Mouse (Mus musculus) v-Abl transformed pro-B cells (cell line): ENCODE measurements around the gene Barhl1.

Source experiments
- in situ Hi-C, 2 experiments: fragments of 400-800 bp; cut with MboI; formaldehyde crosslinking; loops; one replicate each; pipeline ENCODE4 v1.15.1; 2025; ENCODE audit not compliant: unreplicated experiment in 2 of 2

Gene Barhl1

GRCm38 (mm10) chr2:28912039-28912700 lies 4.3 kb downstream of the Barhl1 start:
- in situ Hi-C loops = loop anchor here (25.0 kb wide), 2 partner anchors 250 to 675 kb away; no protein-coding TSS in a partner anchor

- in situ Hi-C loops = loop anchor here (25.0 kb wide), 2 partner anchors 251 to 676 kb away; no protein-coding TSS in a partner anchor
These were observed 5.0 kb downstream of the Barhl1 start for GRCm38 (mm10) chr2:28911331-28912038.

GRCm38 (mm10) chr2:28910877-28911276 lies 5.6 kb downstream of the Barhl1 start:
- in situ Hi-C loops = loop anchor here (25.0 kb wide), 2 partner anchors 251 to 676 kb away; no protein-coding TSS in a partner anchor

GRCm38 (mm10) chr2:28909818-28910710 lies 6.4 kb downstream of the Barhl1 start:
- in situ Hi-C loops = loop anchor here (25.0 kb wide), 2 partner anchors 252 to 677 kb away; no protein-coding TSS in a partner anchor

- in situ Hi-C loops = loop anchor here (25.0 kb wide), 2 partner anchors 253 to 678 kb away; no protein-coding TSS in a partner anchor
These were observed 7.2 kb downstream of the Barhl1 start for GRCm38 (mm10) chr2:28909186-28909817.

GRCm38 (mm10) chr2:28908389-28909153 lies 7.9 kb downstream of the Barhl1 start:
- in situ Hi-C loops = loop anchor here (25.0 kb wide), 2 partner anchors 254 to 679 kb away; no protein-coding TSS in a partner anchor

GRCm38 (mm10) chr2:28907691-28908388 lies 8.6 kb downstream of the Barhl1 start:
- in situ Hi-C loops = loop anchor here (25.0 kb wide), 2 partner anchors 254 to 679 kb away; no protein-coding TSS in a partner anchor

GRCm38 (mm10) chr2:28905561-28905960 lies 10.9 kb downstream of the Barhl1 start:
- in situ Hi-C loops = loop anchor here (25.0 kb wide), 2 partner anchors 257 to 682 kb away; no protein-coding TSS in a partner anchor

- in situ Hi-C loops = loop anchor here (25.0 kb wide), 2 partner anchors 258 to 683 kb away; no protein-coding TSS in a partner anchor
These were observed 11.7 kb downstream of the Barhl1 start for GRCm38 (mm10) chr2:28904786-28905185.

GRCm38 (mm10) chr2:28903871-28904270 lies 12.6 kb downstream of the Barhl1 start:
- in situ Hi-C loops = loop anchor here (25.0 kb wide), 2 partner anchors 258 to 683 kb away; no protein-coding TSS in a partner anchor

GRCm38 (mm10) chr2:28902291-28902690 lies 14.2 kb downstream of the Barhl1 start:
- in situ Hi-C loops = loop anchor here (25.0 kb wide), 2 partner anchors 260 to 685 kb away; no protein-coding TSS in a partner anchor

- in situ Hi-C loops = no loop called here
These were observed 19.0 kb downstream of the Barhl1 start for GRCm38 (mm10) chr2:28897340-28897899.

- in situ Hi-C loops = no loop called here
These were observed 20.6 kb downstream of the Barhl1 start for GRCm38 (mm10) chr2:28895876-28896275.

- in situ Hi-C loops = no loop called here
These were observed 22.9 kb downstream of the Barhl1 start for GRCm38 (mm10) chr2:28893526-28893925.

GRCm38 (mm10) chr2:28892796-28893195 lies 23.7 kb downstream of the Barhl1 start:
- in situ Hi-C loops = no loop called here

GRCm38 (mm10) chr2:28884914-28885313 lies 31.6 kb downstream of the Barhl1 start:
- in situ Hi-C loops = no loop called here

GRCm38 (mm10) chr2:28882826-28883485 lies 33.5 kb downstream of the Barhl1 start:
- in situ Hi-C loops = no loop called here

- in situ Hi-C loops = no loop called here
These were observed 34.4 kb downstream of the Barhl1 start for GRCm38 (mm10) chr2:28882047-28882446.
